Mouse (Mus musculus) frontal cortex, postnatal 14 days (tissue): ENCODE data around the gene Mogat1.
"Not testable (repeated sequence)": the region's sequence is repeated elsewhere in the genome, so short reads cannot be mapped to it uniquely, and the experiment has no call there.

ENCODE experiments used
- DNase-seq, 2 experiments: peaks; one replicate each; pipeline ENCODE4 v3.0.0; 2022; ENCODE audit warnings: low spot score in 2 of 2

Mogat1 gene

DNA sequence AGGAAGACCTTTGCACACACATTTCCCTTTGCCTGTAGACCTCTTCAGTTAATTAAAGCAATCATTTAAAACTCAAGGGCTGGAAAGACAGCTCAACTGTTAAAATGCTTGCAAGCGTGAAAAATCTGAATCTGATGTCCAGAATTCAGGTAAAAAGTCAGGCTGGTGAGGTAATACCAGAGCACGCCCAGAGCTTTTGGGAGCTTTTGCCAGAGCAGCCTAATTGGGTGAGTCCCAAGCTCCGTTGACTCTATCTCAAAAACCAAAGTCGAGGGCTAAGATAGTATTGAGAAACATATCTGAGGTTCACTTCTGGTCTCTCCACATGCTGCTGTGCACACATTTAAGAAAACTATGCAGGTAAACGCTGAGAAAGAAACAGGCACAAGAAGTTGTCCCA is at the start of gene Mogat1:
TSS of gene Mogat1 (plus strand) at position 130 of the 400 bp plus-strand sequence.
- no peak for DNase-seq

DNA sequence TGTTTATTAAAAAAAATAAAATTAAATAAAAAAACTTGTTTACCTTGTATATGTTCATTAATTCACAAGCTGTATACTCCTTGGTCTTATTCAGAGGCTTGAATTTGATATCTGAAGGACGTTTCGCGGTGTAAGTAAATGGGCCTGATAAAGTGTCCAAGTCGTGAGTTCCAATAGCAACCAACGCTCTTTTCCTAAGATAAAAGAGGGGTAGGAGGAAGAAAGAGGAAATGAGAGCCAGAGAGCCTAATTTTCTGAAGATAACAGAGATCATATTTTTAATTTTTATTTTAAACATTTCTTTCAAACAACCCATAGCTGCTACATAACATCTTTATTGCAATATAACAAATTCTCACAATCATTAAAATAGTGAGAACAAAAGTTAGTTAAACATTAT is 38.4 kb upstream of the Mogat1 start:
- no peak for DNase-seq

DNA sequence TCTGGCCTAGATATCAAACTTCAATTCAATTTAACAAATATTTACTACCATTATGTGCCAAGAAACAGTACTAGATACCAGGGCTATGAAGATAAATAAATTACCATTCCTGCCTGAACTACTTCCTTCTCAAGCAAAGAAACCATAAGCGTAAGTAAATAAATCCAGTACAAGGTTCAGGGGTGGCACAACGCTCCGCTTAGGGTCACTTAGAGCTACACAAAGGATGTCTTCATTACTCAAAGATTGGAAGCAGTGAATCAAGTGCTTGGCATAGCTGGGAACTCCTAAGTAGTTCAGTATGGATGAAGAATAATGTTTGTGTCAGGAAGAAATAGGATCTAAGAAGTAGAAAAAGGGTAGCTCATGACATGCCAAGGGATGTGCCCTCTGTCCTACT is 27.4 kb upstream of the Mogat1 start:
- DNase-seq: no peak

DNA sequence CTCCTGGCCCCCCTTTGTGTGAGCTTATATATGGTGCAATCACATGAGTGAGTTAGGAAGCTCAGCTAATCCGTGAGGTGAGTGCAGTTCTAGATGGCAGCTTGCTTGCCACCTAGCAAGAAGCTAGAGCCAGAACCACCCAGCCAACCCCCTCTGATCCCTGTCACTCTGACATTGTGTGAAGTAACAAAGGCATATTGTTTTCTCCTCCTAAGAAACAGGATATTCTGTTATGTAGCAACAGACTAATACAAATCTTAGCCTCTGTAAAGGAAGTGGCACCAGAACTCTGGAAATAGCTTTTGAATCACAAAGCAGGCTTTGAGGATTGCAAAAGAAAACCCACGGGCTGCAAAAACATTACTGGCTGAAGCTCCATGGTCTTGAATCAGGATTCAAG is 26.4 kb upstream of the Mogat1 start:
- DNase-seq: no peak

DNA sequence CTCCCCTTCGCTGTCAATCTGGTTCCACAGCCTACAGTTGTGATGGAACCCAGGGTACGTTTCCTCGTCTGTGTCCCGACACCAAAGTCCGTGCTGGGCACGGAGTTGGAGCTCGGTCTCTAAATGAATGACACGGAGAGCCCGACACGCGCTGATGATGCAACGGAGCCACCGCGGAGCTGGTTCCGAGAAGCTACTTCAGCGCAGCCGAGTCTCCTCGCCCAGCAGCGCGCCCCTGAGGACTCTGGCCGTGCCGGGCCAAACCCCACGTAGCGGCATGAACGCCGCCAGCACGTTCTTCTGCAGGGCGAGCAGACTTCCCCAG is 22.4 kb upstream of the Mogat1 start:
- DNase-seq: no peak

DNA sequence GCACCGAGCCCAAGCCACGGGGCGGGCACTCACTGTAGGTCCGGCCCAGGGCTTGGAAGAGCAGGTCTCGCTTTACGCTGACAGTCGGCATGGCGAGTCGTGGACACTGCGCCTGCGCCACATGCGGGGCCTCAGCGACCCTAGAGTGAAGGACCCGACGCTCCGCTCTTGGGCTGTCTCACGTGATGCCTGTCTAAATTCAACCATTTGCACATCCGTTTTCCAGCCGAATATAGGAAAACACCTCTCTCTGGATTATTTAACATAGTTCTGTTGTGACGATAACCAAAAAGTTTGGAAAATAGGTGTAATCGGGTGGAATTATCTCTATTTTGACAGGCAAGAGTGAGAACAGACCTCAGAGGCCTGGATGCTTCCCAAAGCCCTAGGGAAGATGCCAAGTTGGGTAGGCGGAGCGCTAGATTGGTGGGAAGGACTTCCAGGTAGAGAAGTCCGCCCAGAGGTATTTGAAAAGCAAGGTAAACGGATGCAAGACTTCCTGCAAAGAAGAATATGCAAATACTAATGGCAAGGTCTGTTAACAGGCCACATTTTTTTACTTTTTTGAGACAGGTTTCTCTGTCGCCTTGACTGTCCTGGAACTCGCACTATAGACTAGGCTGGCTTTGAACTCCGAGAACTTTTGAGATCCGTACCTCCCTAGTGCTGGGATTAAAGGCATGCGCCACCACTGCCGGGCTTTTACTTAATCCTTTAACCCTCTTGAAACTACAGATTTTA is 21.9 kb upstream of the Mogat1 start, which contains the start of gene Farsb:
TSS of gene Farsb (minus strand) at position 146 of the 741 bp plus-strand sequence.
- peak; percentile 82 to 85 for DNase-seq

DNA sequence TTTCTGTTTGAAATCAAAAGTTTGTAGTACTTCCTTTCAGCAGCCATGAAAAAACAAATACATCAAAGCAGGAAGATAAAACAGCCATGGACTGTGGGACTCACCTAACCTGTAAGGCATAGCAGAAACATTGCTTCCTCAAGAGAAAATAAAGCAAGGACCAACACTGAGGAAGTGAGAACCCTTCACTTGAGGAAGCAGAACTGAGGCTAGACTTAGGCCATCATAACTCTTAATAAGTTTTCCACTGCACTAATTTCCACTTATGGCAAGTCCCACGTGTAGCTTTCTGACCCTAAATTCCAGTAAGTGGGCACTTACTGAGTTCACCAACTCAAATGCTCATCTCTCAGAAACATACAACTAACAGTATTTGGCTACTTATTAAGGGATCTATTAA is 20.6 kb upstream of the Mogat1 start:
- DNase-seq: no peak

DNA sequence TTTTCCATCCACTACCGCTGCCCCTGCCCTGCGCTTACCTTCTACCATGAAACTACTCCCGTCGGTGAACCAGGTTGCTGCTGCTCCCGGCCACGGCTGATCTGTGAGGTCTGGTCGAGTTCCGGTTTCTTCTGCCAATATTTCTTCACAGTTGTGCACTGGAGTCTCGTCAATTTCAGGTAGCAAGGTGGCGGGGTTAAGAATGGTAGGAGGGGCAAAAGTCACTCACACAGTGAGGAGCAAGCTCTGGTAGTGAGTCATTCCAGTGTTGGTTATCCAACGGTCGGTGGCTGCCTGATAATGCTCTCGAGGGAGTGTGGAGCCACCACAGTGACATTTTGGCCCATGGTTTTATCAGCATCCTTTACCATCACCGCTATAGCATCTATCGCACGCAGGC is 9.8 kb upstream of the Mogat1 start:
- no peak for DNase-seq

DNA sequence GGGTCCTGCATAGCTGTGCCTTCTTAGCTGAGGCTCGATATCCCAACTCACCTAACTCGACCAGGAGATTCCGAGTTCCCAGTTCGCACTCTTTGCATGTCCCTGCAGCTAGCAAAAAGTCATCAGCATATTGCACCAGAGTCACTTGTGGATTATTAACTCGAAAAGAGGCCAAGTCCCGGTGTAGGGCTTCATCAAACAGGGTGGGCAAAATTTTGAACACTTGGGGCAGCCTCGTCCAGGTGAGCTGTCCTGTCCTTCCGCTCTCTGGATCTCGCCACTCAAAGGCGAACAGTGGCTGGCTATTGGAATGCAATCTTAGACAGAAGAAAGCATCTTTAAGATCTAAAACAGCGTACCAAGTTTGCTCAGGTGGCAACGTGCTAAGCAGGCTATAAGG is 8.9 kb upstream of the Mogat1 start:
- not testable (repeated sequence) for DNase-seq

DNA sequence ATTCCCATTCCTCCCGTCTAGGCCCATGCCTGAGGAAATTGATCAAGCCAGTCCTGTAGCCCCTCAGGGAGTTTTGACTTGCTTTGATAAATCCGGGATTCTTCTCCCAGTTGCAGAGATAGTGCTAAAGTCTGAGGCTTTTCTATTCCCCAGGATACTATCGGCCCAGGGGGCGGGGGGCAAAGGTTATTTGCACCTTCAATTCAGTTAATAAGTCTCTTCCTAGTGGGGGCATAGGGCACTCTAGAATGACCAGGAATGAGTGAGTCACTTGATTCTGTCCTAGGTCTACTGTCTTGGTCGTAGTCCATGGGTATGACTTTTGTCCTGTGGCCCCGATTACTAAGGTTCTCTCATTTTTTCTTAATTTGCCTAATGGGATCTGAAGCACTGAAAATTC is 8.3 kb upstream of the Mogat1 start:
- DNase-seq: no peak

DNA sequence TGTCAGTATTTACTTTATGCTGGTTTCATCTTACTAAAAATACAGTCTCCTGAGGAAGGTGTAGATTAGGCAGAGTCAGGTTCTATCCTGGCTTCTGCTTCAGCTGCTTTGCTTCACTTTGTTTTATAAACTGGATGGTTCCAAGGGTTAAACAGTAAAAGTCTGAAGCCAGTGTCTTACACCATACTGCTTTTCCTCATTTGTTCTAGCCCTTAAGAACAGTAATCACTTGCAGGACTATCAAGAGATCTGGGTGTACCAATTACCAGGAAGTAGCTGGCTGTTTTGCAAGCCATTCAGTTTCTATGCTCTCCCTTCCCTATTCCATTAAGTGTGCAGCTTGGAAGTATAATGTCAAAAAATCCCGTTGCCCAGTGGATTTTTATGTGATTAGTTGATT is 3.7 kb upstream of the Mogat1 start:
- DNase-seq: no peak

DNA sequence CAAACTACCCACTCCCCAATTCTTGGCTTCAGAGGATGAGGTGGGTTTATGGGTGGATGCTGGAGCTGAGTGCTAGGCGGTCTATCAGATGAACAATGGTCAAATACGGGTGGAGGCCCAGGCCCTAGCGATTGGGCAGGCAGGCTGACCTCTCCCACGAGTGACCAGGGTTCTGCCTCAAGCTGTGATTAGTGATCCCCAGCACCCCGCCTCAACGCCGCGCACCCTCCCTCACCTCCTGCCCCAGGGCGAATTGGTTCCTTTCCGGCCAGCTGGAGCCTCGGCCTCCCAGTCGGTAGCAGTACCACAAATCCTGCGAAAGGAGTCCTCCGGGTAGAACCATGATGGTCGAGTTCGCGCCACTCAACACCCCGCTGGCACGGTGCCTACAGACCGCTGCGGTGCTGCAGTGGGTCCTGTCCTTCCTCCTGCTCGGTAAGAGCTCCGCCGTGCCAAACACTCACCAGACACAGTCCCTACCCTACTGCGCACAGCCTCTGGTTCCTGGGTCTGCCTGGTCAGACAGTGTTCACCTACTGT is 900 bp downstream of the Mogat1 start, which contains the start of gene BC035947:
TSS of gene BC035947 (minus strand) at position 538 of the 540 bp plus-strand sequence.
- DNase-seq: no peak

DNA sequence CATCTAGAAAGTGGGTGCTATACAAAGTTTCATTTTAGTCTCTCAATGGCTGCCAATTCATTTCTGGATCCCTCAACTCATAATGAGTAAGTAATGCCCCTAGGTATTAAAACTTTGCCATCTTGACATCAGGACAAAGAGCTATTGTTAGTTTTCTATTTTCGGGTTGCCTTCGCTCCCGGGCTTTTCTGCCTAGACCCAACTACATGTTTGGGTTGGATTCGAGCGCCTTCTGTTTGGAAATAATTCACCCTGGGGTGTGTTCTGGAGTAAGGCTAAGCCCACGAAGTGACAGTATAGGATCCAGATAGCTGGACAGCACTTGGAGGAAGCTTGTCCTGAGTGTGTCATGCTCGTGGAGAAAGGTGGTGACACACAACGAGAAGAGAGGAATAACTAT is 2.0 kb downstream of the Mogat1 start:
- DNase-seq: no peak

DNA sequence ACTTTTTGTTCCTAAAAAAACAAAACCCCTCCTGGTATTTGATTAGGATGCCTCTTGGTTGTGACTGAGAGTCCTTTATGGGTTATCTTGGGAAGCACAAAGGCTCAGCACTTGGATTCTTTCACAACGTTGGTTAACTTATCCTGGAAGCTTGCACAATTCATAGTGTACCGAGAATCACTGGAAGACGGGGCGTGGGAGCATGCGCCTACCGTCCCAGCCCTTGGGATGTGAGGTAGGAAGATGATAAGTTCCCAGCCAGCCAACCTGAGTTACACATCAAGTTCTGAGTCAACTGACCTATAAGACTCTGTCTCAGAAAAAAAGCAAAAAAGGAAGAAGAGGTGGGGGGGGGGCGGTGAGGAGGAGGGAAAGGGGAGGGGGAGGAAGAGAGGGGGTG is 8.1 kb downstream of the Mogat1 start:
- no peak for DNase-seq

DNA sequence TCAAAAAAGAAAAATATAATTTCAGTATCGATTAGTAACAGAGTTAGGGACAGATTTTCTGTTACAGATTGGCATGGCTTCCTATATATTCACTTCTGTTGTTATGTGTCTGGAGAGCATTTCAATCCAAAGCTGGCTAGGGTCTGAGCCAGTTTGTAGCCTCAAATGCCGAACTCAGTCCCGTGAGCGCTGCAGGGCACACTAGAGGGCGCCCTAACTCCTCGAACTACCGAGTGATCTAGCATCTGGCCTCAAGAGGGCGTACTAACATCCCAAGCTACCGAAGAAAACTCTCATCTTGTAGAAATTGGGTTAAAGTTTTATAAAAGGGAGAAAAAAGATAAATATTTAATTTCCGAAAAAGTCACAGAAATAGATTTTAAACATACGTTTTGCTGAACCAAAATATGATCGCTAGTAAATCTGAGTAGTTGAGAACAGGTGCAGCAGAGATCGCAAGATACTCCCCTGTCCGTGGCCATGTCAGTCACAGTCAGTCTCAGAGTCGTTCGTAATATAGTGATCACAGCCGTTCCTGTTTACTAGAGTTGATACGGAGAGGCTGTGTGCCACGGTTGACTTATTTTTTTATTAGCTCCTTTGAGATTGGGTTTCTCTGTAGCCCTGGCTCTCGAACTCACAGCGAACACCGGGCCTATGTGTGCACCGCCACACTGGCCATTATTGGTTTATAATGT is 14.5 kb downstream of the Mogat1 start:
- peak; percentile 31 to 72 for DNase-seq

DNA sequence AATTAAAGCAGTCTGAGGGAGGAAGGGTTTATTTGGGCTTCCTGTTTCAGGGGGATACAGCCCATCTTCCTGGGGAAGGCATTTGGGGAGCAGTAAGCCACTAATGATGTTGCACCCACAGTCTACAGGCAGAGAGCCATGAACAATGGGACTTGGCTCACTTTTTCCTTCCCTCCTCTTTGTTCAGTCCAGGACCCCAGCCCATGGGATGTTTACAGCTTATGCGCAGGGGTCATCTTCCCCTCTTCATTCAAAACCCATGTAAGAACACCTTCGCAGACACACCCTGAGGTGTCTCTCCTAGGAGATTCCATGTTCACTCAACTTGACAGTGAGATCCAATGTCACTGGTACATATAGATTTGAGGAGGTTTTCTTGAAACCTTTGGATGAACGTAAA is 17.6 kb downstream of the Mogat1 start:
- no peak for DNase-seq

DNA sequence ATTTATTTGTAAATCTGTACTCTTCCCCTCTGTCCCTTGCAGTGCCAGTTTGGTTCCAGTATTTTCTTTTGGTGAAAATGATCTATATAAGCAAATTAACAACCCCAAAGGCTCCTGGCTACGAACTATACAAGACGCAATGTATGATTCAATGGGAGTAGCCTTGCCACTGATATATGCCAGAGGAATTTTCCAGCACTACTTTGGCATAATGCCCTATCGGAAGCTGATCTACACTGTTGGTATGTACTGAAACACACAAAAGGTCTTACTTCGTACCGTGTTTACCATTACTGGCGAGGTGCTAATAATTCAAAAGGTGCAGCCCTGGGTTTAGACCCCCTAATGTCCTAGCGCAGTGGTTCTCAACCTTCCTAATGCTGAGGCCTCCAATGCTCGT is 18.2 kb downstream of the Mogat1 start:
- DNase-seq: no peak

DNA sequence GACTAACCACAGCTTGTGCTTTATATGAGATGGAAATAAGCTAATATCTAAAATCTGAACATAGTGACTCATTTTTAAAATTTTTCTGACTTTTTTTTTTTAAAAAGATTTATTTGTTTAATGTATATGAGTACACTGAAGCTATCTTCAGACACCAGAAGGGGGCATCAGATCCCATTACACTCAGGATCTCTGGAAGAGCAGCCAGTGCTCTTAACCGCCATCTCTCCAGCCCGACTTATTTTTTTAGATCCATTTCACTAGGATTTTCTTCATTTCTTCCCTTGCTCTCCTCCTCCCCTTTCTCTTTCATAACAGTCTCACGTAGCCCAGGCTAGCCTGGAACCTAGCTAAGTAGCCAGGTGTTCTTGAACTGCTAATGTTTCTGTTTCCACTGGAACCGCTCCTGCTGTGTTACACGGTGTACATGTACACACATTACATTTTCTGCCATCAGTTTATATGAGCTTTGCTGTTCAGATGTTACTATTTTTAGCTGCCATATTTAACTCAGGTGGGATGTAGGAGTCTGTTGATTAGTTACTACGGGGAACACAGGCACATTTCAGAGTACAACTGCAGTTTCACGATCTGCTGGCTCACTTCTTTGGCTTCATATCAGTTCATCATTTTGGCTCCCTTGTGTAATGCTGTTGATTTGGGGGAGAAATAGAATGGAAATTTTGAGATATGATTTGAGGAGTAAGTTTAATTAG is 19.9 kb downstream of the Mogat1 start:
- no peak for DNase-seq

DNA sequence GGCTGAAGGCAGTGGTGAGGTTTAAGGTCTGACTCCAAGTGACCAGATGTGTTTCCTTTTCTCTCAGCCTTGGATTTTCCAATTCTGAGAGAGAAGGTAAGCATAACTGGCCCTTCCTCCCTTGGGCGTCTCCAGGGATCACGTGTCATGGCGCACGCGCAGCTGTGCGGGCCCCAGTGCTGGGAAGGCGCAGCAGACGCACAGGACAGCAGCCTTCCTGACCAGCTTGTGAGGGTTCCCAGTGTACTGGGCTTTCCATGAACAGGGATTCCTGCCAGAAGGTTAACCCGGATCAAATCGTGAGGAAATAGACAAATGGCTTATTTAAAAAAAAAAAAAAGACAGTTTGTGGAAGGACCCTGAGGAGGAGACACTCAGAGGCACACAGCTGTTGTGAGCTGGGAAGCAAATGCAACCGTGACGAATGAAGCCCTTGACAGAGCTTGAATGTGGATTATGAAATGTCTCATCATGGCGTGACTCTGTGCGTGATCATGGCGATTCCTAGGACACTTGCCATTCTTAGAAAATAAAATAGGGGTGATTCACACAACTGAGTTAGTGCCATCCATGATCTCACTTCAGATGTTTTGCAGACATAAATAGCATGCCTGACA is 21.5 kb downstream of the Mogat1 start:
- no peak for DNase-seq

DNA sequence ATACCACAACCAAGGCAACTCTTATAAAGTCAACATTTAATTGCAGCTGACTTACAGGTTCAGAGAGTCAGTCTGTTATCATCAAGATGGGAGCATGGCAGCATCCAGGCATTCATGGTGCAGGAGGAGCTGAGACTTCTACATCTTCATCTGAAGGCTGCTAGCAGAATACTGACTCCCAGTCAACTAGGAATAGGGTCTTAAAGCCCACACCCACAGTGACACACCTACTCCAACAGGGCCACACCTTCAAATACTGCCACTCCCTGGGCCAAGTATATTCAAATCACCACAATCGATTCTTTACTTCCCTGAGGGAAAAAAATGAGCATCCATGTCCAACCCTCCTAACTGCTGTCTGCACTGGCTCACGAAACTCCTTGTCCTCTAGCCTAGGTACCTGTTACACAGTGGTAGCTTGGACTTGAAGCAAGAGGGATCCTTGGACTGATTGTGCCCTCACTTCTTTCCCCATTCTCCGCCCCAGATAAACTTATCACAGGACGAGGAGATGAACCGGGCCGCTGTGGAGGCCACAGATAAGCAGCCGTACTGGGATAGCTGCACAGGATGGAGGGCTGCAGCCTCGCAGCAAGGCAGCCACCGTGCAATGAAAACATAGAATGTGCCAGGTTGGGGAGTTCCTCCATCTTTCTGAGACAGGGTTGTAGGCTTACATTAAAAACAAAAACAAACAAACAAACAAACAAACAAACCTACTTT is 23.8 kb downstream of the Mogat1 start:
- no peak for DNase-seq
